Mouse (Mus musculus): Measurements from ENCODE around the gene Zmiz1. TPM values are rescaled to one million over a fixed set of nuclear protein-coding genes. Genes with fewer than 3 reads are reported as not detected.

Gene Zmiz1
- polyA plus RNA-seq, 1 experiment = 52.6 TPM

DNA sequence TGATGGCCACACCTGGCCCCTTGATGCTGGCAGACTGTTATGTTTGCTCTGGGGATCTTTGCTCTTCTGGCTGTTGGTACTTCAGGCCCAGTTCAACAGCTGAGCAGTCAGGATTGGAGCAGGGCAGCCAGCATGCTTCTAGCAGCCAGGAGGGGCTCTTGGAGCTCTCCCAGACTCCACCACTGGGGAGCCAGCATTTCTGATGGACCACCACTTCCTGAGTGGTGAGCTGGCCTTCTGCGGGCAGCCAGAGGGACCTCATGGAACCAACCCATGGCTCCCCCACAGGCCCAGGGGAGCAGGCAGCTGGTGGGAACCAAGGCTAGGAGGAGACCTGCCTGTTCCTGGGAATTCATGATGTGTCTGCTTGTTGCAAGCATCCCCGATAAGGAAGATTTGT lies 94.4 kb downstream of the Zmiz1 start:
- TF ChIP-seq POLR2A (IDR thresholded peaks at IDR 0.05; ENCODE audit: borderline replicate concordance, extremely low read depth, low read depth, low read length) (no peak), CTCF (IDR thresholded peaks at IDR 0.05; ENCODE audit: insufficient read depth, low read length) (no peak)
- WGBS = 69% methylated on average over 2 of the region's 2 CpGs
- DNase-seq = no peak
- no peak overlapping the region for H3K4me3 ChIP-seq (replicated peaks; ENCODE audit: extremely low read depth, low read depth, low read length)
- peaks cover 23% of the 10 kb centered on the region for H3K4me1 ChIP-seq (ENCODE audit: control insufficient read depth, insufficient read depth, low read length)

DNA sequence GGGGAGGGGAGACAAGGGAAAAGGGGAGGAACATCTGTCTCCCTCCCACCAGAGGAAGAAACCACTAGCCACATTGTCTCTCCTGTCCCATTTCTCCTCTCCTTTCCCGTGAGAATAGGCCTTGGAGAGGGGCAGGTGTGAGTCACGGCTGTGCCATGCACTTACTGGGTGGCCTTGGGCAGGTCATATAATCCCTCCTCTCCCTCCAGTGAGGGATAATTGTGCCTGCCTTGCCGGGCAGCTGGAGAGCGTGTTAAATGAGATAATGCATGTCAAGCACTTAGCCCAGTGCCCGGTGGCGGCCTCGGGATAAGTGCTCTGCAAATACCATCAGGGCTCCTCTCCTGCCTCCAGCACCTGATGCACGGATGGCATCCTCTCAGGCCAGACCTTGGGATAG lies 95.8 kb downstream of the Zmiz1 start:
- no peak for DNase-seq
- no peak overlapping the region for H3K4me3 ChIP-seq (replicated peaks; ENCODE audit: extremely low read depth, low read depth, low read length)
- 48% methylated on average over 8 of the region's 8 CpGs for WGBS
- TF ChIP-seq CTCF (IDR thresholded peaks at IDR 0.05; ENCODE audit: insufficient read depth, low read length) (no peak), POLR2A (IDR thresholded peaks at IDR 0.05; ENCODE audit: borderline replicate concordance, extremely low read depth, low read depth, low read length) (no peak)
- peaks cover 22% of the 10 kb centered on the region for H3K4me1 ChIP-seq (ENCODE audit: control insufficient read depth, insufficient read depth, low read length)

DNA sequence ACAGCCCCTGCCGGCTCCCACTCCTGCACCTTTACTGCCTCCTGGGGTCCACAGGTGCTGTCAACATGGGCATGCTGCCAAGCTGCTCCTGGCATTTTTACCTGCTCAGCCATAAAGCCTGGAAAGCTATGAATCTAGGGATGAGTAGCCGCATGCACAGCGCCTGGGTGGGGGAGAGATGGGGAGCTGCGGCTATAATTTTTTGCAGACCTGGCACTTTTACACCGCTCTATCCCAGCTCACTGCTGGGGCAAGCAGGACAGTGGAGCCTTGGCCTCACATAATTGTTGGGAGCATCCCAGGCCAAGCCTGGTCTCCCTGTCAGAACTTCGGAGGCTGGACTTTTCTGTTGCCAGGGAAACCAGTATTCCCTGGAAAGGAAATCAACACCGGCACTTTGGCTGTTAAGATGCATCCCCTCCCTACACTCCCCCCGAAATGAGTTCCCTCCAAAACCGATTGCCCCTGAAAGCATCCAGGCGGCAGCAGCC lies 96.4 kb downstream of the Zmiz1 start:
- H3K4me3 ChIP-seq (replicated peaks; ENCODE audit: extremely low read depth, low read depth, low read length) = no peak overlapping the region
- peaks cover 24% of the 10 kb centered on the region for H3K4me1 ChIP-seq (ENCODE audit: control insufficient read depth, insufficient read depth, low read length)
- WGBS = 44% methylated on average over 10 of the region's 10 CpGs
- no peak for DNase-seq
- TF ChIP-seq POLR2A (IDR thresholded peaks at IDR 0.05; ENCODE audit: borderline replicate concordance, extremely low read depth, low read depth, low read length) (no peak), CTCF (IDR thresholded peaks at IDR 0.05; ENCODE audit: insufficient read depth, low read length) (no peak)

DNA sequence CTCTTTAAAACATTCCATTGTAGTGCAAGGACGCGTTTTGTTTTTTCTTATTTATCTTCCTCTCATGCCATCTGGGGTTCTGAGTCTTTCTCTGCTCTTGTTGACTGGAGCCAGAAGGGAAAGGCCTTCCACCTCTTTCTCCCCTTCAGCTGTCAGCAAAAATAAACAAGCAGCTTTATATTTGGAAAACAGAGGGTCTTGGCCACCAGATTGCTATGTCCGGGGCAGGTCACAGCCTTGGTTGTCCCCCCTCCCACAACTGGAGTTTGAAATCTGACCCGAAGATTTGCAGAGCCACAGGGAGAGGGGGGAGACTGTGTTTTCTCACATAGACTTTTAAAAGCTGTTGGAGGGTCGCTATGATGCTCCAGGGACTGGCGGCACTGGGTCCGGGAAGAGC lies 96.9 kb downstream of the Zmiz1 start:
- TF ChIP-seq POLR2A (IDR thresholded peaks at IDR 0.05; ENCODE audit: borderline replicate concordance, extremely low read depth, low read depth, low read length) (no peak), CTCF (IDR thresholded peaks at IDR 0.05; ENCODE audit: insufficient read depth, low read length) (no peak)
- 26% methylated on average over 7 of the region's 7 CpGs for WGBS
- DNase-seq = no peak
- Histone ChIP-seq H3K4me3 (replicated peaks; ENCODE audit: extremely low read depth, low read depth, low read length) (no peak overlapping the region), H3K4me1 (ENCODE audit: control insufficient read depth, insufficient read depth, low read length) (peaks cover 24% of the 10 kb centered on the region)

DNA sequence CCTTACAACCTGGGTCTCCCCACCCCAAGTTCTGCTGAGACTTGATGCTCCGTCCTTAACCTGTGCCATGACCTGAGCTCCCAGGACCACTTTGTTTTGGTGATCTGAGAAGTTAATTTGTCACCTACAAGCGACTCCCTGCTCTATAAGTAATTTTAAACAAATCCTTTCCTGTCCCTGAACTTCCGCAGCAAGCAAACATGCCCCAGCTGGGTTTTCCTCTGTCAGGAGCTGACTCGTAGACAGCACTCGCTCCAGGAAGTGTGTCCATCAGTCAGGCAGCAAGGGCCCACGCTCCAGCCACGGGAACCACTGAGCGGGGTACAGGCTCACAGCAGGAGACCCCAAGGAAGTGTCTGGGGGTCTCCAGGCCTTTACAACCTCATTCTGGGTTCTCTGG lies 98.0 kb downstream of the Zmiz1 start:
- Histone ChIP-seq H3K4me1 (ENCODE audit: control insufficient read depth, insufficient read depth, low read length) (peaks cover 27% of the 10 kb centered on the region), H3K4me3 (replicated peaks; ENCODE audit: extremely low read depth, low read depth, low read length) (no peak overlapping the region)
- DNase-seq = no peak
- no peak for TF ChIP-seq POLR2A (IDR thresholded peaks at IDR 0.05; ENCODE audit: borderline replicate concordance, extremely low read depth, low read depth, low read length)
- TF ChIP-seq CTCF (IDR thresholded peaks at IDR 0.05; ENCODE audit: insufficient read depth, low read length) = no peak
- 31% methylated on average over 8 of the region's 8 CpGs for WGBS

DNA sequence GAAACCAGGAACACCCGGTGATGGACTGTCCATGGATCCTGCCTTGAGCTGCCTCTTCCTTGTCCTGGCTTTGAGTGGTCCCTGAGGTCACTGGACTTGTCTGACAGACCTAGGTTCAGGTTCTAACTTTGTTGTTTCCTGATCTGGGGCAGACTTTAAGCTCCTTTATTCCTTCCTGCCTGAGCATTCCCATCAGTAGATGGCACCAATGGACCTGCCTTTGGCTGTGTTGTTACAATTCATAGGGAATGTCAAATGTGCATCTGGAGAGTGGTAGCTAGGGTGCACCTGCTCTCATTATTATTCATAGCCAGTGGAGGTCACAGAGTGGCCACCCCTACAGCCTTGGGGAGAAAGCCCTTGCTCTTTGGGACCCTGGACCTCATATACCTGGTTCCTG lies 99.5 kb downstream of the Zmiz1 start:
- TF ChIP-seq CTCF (IDR thresholded peaks at IDR 0.05; ENCODE audit: insufficient read depth, low read length) (no peak), POLR2A (IDR thresholded peaks at IDR 0.05; ENCODE audit: borderline replicate concordance, extremely low read depth, low read depth, low read length) (no peak)
- no peak overlapping the region for H3K4me3 ChIP-seq (replicated peaks; ENCODE audit: extremely low read depth, low read depth, low read length)
- no peak for DNase-seq
- peaks cover 27% of the 10 kb centered on the region for H3K4me1 ChIP-seq (ENCODE audit: control insufficient read depth, insufficient read depth, low read length)
- 55% methylated on average over 1 of the region's 1 CpGs for WGBS

DNA sequence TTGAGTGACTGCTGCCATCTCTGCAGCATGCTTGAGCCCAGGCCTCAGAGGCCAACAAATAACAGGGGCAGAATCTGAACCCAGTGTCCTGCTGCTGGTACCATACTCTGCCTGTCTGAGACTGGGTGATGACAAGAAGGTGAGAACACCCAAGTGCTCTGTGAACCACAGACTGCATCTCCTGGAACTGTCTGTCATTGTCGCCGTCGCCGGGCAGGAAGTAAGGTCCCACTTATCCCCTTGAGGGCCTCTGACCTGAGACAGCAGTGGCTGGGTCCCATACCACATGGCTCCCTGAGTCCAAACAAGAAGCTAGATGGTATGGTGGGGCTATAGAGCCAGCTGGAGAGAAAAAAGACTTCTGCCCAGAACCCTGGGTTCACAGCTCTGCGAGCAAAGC lies 100.9 kb downstream of the Zmiz1 start:
- DNase-seq = no peak
- whole genome bisulfite sequencing = 45% methylated on average over 5 of the region's 5 CpGs

DNA sequence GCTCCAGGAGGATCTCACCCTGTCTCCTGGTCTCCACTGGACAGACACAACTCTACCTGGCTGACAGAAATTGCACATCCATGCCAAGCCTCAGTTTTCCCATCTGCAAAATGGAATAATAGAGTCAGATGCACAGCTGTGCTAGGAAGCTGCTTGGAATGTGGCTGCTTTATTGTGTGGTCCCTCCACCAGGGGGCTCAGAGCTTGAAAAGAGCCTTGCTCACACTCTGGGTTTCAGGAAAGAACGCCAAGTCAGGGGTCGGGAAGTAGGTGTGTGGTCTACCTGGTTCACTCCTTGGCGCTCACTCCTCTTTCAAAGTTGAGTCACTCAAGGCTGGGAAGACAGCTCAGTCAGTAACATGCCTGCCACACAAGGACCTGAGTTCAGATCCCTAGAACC lies 101.9 kb downstream of the Zmiz1 start:
- TF ChIP-seq POLR2A (IDR thresholded peaks at IDR 0.05; ENCODE audit: borderline replicate concordance, extremely low read depth, low read depth, low read length) = no peak
- TF ChIP-seq CTCF (IDR thresholded peaks at IDR 0.05; ENCODE audit: insufficient read depth, low read length) = 0 out of 2 replicates have a peak, but pooled peaks have one; percentile 5
- WGBS = 89% methylated on average over 3 of the region's 3 CpGs
- DNase-seq = no peak
- H3K4me3 ChIP-seq (replicated peaks; ENCODE audit: extremely low read depth, low read depth, low read length) = no peak overlapping the region
- peaks cover 13% of the 10 kb centered on the region for H3K4me1 ChIP-seq (ENCODE audit: control insufficient read depth, insufficient read depth, low read length)

More for the DNA sequence above, 100.9 kb downstream of the Zmiz1 start:
- peaks cover 21% of the 10 kb centered on the region for H3K4me1 ChIP-seq (ENCODE audit: control insufficient read depth, insufficient read depth, low read length)
- TF ChIP-seq POLR2A (IDR thresholded peaks at IDR 0.05; ENCODE audit: borderline replicate concordance, extremely low read depth, low read depth, low read length) (no peak), CTCF (IDR thresholded peaks at IDR 0.05; ENCODE audit: insufficient read depth, low read length) (no peak)
- no peak overlapping the region for H3K4me3 ChIP-seq (replicated peaks; ENCODE audit: extremely low read depth, low read depth, low read length)

DNA sequence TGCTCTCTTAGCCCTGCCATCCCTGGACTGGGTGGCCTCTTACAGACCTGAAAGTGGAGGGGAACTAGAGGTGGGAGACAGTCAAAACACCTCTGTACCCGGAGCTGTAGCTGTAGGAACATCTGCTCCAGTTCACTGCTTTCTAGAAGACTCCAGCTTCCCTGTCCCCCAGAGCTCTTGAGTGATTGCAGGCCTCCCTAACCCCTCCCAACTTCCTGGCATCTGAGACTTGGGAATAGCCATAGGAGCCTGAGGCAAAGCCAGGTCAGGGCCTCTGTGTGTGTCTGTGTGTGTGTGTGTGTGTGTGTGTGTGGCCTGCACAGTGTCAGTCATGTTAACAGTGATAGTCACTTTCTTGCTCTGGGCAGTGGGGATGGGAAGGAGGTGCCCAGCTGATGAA lies 102.7 kb downstream of the Zmiz1 start:
- WGBS = 17% methylated on average over 1 of the region's 1 CpGs
- TF ChIP-seq POLR2A (IDR thresholded peaks at IDR 0.05; ENCODE audit: borderline replicate concordance, extremely low read depth, low read depth, low read length) (no peak), CTCF (IDR thresholded peaks at IDR 0.05; ENCODE audit: insufficient read depth, low read length) (no peak)
- Histone ChIP-seq H3K4me1 (ENCODE audit: control insufficient read depth, insufficient read depth, low read length) (peaks cover 13% of the 10 kb centered on the region), H3K4me3 (replicated peaks; ENCODE audit: extremely low read depth, low read depth, low read length) (no peak overlapping the region)
- DNase-seq = no peak

DNA sequence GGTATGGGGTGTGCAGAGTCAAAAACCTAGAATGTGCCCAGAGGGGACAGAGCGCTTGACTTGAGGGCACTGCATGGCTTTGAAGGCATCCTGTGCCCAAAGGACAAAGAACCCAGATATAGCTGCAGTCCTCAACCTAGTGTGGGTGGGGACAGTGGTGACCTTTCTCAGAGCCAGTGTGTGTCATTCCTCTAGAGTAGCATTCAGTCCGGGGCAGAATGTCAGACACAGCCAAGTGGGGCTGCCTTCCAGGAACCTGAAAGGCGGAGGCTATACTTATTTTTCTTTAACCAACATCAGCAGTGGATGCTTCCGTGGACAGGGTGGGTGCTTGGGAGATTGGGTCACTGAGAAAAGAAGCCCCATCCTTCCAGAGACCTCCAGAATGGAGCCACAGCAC lies 103.5 kb downstream of the Zmiz1 start:
- no peak for DNase-seq
- no peak overlapping the region for H3K4me3 ChIP-seq (replicated peaks; ENCODE audit: extremely low read depth, low read depth, low read length)
- 54% methylated on average over 4 of the region's 4 CpGs for WGBS
- H3K4me1 ChIP-seq (ENCODE audit: control insufficient read depth, insufficient read depth, low read length) = peaks cover 7% of the 10 kb centered on the region
- TF ChIP-seq CTCF (IDR thresholded peaks at IDR 0.05; ENCODE audit: insufficient read depth, low read length) (no peak), POLR2A (IDR thresholded peaks at IDR 0.05; ENCODE audit: borderline replicate concordance, extremely low read depth, low read depth, low read length) (no peak)
